ENCODE assay signal across 8 mouse cellular contexts in the genomic region with DNA sequence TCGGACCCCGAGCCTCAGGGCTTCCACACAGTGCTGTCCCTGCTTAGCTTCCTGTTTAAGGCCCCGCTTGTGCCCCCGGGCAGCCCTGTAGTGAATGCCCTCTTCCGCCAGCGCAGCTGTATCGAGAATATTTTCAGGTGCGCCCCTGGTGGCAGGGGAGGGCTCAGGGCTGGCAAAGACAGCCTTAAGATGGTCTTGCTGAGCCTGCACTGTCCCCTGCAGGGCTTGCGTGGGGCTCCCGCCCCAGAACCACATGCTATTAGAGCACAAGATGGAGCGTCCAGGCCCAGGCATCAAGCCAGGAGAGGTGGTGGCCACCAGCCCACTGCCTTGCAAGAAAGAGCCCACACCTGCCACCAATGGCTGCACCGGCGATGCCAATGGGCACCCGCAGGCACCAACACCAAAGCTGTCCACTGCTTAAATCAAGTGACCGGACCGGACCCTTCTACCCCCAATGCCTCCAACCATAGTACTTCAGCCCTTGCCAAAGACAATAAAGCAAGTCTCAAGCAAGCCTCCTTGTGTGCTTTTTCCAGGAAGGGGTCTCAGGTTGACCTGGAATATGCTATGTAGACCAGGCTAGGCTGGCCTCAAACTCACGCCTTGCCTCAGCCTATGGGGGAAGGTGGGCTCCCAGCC. TPM values are rescaled to one million over a fixed set of nuclear protein-coding genes. Genes with fewer than 3 reads are reported as not detected.
DNase-seq lines count a peak whose midpoint lies in the region; ATAC-seq and TF ChIP-seq lines count a peak whose summit lies in the region.

No protein-coding gene starts in this region.

- H3K9me3 ChIP-seq in forebrain, embryonic 16.5 days (ENCODE audit: control insufficient read depth, low read length): no peaks in the 10 kb centered on the region
- H3K9me3 ChIP-seq in midbrain, embryonic 10.5 days (replicated peaks): peaks cover 3% of the 10 kb centered on the region

- peaks cover 54% of the 10 kb centered on the region for H3K4me1 ChIP-seq in forebrain, embryonic 16.5 days (replicated peaks; ENCODE audit: control insufficient read depth, insufficient read depth, low read length)
- H3K4me1 ChIP-seq in midbrain, embryonic 10.5 days: peaks cover 89% of the 10 kb centered on the region

- H3K36me3 ChIP-seq in forebrain, embryonic 16.5 days (ENCODE audit: control insufficient read depth, insufficient read depth): no peaks in the 10 kb centered on the region
- peaks cover 35% of the 10 kb centered on the region for H3K36me3 ChIP-seq in midbrain, embryonic 10.5 days

- no peak for DNase-seq in layer of hippocampus, adult 2 months (ENCODE audit: low spot score in 2 of 2)
- no peak for DNase-seq in layer of hippocampus, adult 18-20 months (ENCODE audit: low spot score in 2 of 2)
- DNase-seq in cerebellum, adult 18-20 months: peak; percentile 58 to 67
- peak; percentile 35 for DNase-seq in midbrain, embryonic 10.5 days (ENCODE audit: low spot score)
- no peak for DNase-seq in embryo, embryonic 9.5 days (ENCODE audit: extremely low spot score)

- peak overlapping the region; percentile 54; the same call in 1 of the 2 replicates for H3K9ac ChIP-seq in forebrain, embryonic 16.5 days (replicated peaks; ENCODE audit: low read depth, low read length)

- H3K4me3 ChIP-seq in layer of hippocampus, adult 2 months: no peak overlapping the region
- peak overlapping the region; percentile 53; the same call in 1 of the 2 replicates for H3K4me3 ChIP-seq in forebrain, embryonic 16.5 days (replicated peaks; ENCODE audit: low read length)
- peak overlapping the region; percentile 61 for H3K4me3 ChIP-seq in midbrain, embryonic 10.5 days

- no peak for ATAC-seq in forebrain, embryonic 16.5 days
- ATAC-seq in monocyte, adult 5-6 weeks (replicated peaks; ENCODE audit: insufficient number of reproducible peaks, low FRiP score, low TSS enrichment, poor library complexity, severe bottlenecking): no peak
- no peak for ATAC-seq in frontal cortex, adult (ENCODE audit: low TSS enrichment)

- peak overlapping the region; percentile 87; the same call in 1 of the 2 replicates for H3K4me2 ChIP-seq in forebrain, embryonic 16.5 days (ENCODE audit: low read length)

- TF ChIP-seq CTCF in layer of hippocampus, adult 2 months (conservative IDR thresholded peaks at IDR 0.05): peak; percentile 61

- H3K27me3 ChIP-seq in forebrain, embryonic 16.5 days (replicated peaks; ENCODE audit: control insufficient read depth, insufficient read depth, low read length): no peaks in the 10 kb centered on the region
- peaks cover 51% of the 10 kb centered on the region for H3K27me3 ChIP-seq in midbrain, embryonic 10.5 days (ENCODE audit: low read depth, poor library complexity, severe bottlenecking)

- 73% methylated on average over 17 of the region's 17 CpGs for WGBS in forebrain, embryonic 16.5 days
- 88% methylated on average over 17 of the region's 17 CpGs for WGBS in midbrain, embryonic 10.5 days

- 0 out of 2 replicates have a peak overlapping the region, but pooled peaks have one; percentile 82 for H3K27ac ChIP-seq in layer of hippocampus, adult 2 months
- no peak overlapping the region for H3K27ac ChIP-seq in forebrain, embryonic 16.5 days (ENCODE audit: low read length)
- H3K27ac ChIP-seq in midbrain, embryonic 10.5 days (replicated peaks): peak overlapping the region; percentile 88; the same call in 1 of the 2 replicates

RNA-seq across cellular contexts. Expression of a gene that starts 2.7 kb away (rescaled TPM):
- total RNA-seq in layer of hippocampus, adult 2 months (2021): 10 to 100 TPM; 41.4 to 46.4 TPM
- 10 to 100 TPM; 47.3 to 47.7 TPM for total RNA-seq in layer of hippocampus, adult 18-20 months (2021)
- polyA plus RNA-seq in forebrain, embryonic 16.5 days (2015; fragmentation: Nextera tagmentation; extraction: Ambion mirVana): 116 and 141 TPM in 2 replicates
- polyA plus RNA-seq in midbrain, embryonic 10.5 days (2016; fragmentation: Nextera tagmentation; extraction: Ambion mirVana): 126 and 137 TPM in 2 replicates
- total RNA-seq in monocyte, adult 5-6 weeks (2017): 9.3 to 16.3 TPM (median 15.3 TPM) in 3 replicates

RNA-seq across cellular contexts. Expression of a gene that starts 11.8 kb away (rescaled TPM):
- 100 to 1,000 TPM; 274 to 297 TPM for total RNA-seq in layer of hippocampus, adult 2 months (2021)
- 100 to 1,000 TPM; 272 to 279 TPM for total RNA-seq in layer of hippocampus, adult 18-20 months (2021)
- 100 and 121 TPM in 2 replicates for polyA plus RNA-seq in forebrain, embryonic 16.5 days (2015; fragmentation: Nextera tagmentation; extraction: Ambion mirVana)
- polyA plus RNA-seq in midbrain, embryonic 10.5 days (2016; fragmentation: Nextera tagmentation; extraction: Ambion mirVana): 73.3 and 78.8 TPM in 2 replicates
- 83.1 to 151 TPM (median 94.1 TPM) in 3 replicates for total RNA-seq in monocyte, adult 5-6 weeks (2017)

RNA-seq across cellular contexts. Expression of a gene that starts 19.1 kb away (rescaled TPM):
- total RNA-seq in layer of hippocampus, adult 2 months (2021): under 1 TPM; 0.54 to 0.97 TPM
- under 1 TPM; 0.33 to 0.37 TPM for total RNA-seq in layer of hippocampus, adult 18-20 months (2021)
- polyA plus RNA-seq in forebrain, embryonic 16.5 days (2015; fragmentation: Nextera tagmentation; extraction: Ambion mirVana): 0.61 and 1.1 TPM in 2 replicates
- polyA plus RNA-seq in midbrain, embryonic 10.5 days (2016; fragmentation: Nextera tagmentation; extraction: Ambion mirVana): 1.1 and 1.2 TPM in 2 replicates
- total RNA-seq in monocyte, adult 5-6 weeks (2017): 28.5 to 42.6 TPM (median 42.2 TPM) in 3 replicates

RNA-seq across cellular contexts. Expression of a gene that starts 35.4 kb away (rescaled TPM):
- total RNA-seq in layer of hippocampus, adult 2 months (2021): under 1 TPM in 1 of 2 experiments, not detected in 1; 0.25 TPM
- not detected for total RNA-seq in layer of hippocampus, adult 18-20 months (2021)
- polyA plus RNA-seq in forebrain, embryonic 16.5 days (2015; fragmentation: Nextera tagmentation; extraction: Ambion mirVana): 0.20 TPM in 1 of 2 replicates, not detected in the other
- not detected in 2 replicates for polyA plus RNA-seq in midbrain, embryonic 10.5 days (2016; fragmentation: Nextera tagmentation; extraction: Ambion mirVana)
- total RNA-seq in monocyte, adult 5-6 weeks (2017): 0.19 to 3.8 TPM in 2 of 3 replicates, not detected in the other

RNA-seq across cellular contexts. Expression of a gene that starts 57.6 kb away (rescaled TPM):
- total RNA-seq in layer of hippocampus, adult 2 months (2021): 10 to 100 TPM; 20.5 to 24.4 TPM
- 10 to 100 TPM; 18.9 to 21.8 TPM for total RNA-seq in layer of hippocampus, adult 18-20 months (2021)
- polyA plus RNA-seq in forebrain, embryonic 16.5 days (2015; fragmentation: Nextera tagmentation; extraction: Ambion mirVana): 17.1 and 18.9 TPM in 2 replicates
- polyA plus RNA-seq in midbrain, embryonic 10.5 days (2016; fragmentation: Nextera tagmentation; extraction: Ambion mirVana): 18.0 and 22.7 TPM in 2 replicates
- 13.9 to 16.9 TPM (median 15.1 TPM) in 3 replicates for total RNA-seq in monocyte, adult 5-6 weeks (2017)

Comparison
In these comparisons a context has a peak if more than half of its experiments do, and no peak if none do; other contexts are left out.
1. DNase-seq: peak in cerebellum, adult 18-20 months (2 of 2) and midbrain, embryonic 10.5 days (single experiment); none in layer of hippocampus, adult 2 months (0 of 2), layer of hippocampus, adult 18-20 months (0 of 2) and embryo, embryonic 9.5 days (single experiment).
2. RNA of a gene that starts 19.1 kb away (total RNA-seq): 28.5 to 42.6 TPM in monocyte, adult 5-6 weeks; 0.54 to 0.97 TPM in layer of hippocampus, adult 2 months and 0.33 to 0.37 TPM in layer of hippocampus, adult 18-20 months; every median in the first group is over 10 times any median in the second.